In the genomic region with DNA sequence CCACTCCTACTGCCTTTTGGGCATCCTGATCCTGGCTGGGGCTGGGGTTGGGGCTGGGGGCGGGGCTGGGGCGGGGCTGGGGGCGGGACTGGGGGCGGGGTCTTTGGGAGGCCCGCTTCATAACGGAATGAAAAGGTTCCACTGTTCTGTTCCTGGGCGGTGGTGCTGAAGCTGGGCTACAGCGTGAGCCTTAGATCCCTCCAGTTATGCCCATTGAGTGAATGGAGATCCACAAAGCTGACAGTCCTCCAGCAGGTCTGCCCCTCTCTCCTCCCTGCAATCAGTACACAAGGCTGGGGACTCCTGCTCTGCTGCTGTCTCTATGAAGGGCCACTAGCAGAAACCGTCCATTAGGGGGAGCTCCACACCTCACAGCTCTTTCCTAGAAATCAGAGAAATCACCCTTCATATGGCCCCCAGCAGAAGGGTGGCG, we compare ENCODE assay signal across 8 mouse cellular contexts.
DNase-seq lines count a peak whose midpoint lies in the region; ATAC-seq and TF ChIP-seq lines count a peak whose summit lies in the region.

No protein-coding gene starts in this region.

- H3K27ac ChIP-seq in embryonic facial prominence, embryonic 11.5 days (replicated peaks; ENCODE audit: low read depth, low read length): no peak overlapping the region
- no peak overlapping the region for H3K27ac ChIP-seq in hindbrain, embryonic 11.5 days (ENCODE audit: low read depth, low read length)
- no peak overlapping the region for H3K27ac ChIP-seq in left cerebral cortex, adult 2 months
- H3K27ac ChIP-seq in testis, adult 2 months (ENCODE audit: control insufficient read depth, insufficient read depth, low read depth, low read length): no peak overlapping the region

- no peaks in the 10 kb centered on the region for H3K9me3 ChIP-seq in E14TG2a.4 (ENCODE audit: low read length)
- H3K9me3 ChIP-seq in embryonic facial prominence, embryonic 11.5 days (replicated peaks; ENCODE audit: control insufficient read depth, low read length): no peaks in the 10 kb centered on the region
- no peaks in the 10 kb centered on the region for H3K9me3 ChIP-seq in hindbrain, embryonic 11.5 days (ENCODE audit: control insufficient read depth, low read length)

- no peaks in the 10 kb centered on the region for H3K27me3 ChIP-seq in E14TG2a.4 (ENCODE audit: insufficient read depth, low read length)
- H3K27me3 ChIP-seq in embryonic facial prominence, embryonic 11.5 days (ENCODE audit: control insufficient read depth, insufficient read depth, low read length): no peaks in the 10 kb centered on the region
- H3K27me3 ChIP-seq in hindbrain, embryonic 11.5 days (ENCODE audit: control insufficient read depth, insufficient read depth, low read length): no peaks in the 10 kb centered on the region
- H3K27me3 ChIP-seq in testis, adult 2 months (ENCODE audit: control insufficient read depth, insufficient read depth, low read length): no peaks in the 10 kb centered on the region

- 4% methylated on average over 10 of the region's 10 CpGs for WGBS in embryonic facial prominence, embryonic 11.5 days
- WGBS in hindbrain, embryonic 11.5 days: 3% methylated on average over 10 of the region's 10 CpGs

- intact Hi-C loops in left cerebral cortex, adult 2 months (cut with DNase I): loop anchor here (5.0 kb wide), 1 partner anchor 378 kb away; no protein-coding TSS in a partner anchor

- peak overlapping the region; percentile 21 for H3K4me2 ChIP-seq in embryonic facial prominence, embryonic 11.5 days (ENCODE audit: low read depth, low read length)
- H3K4me2 ChIP-seq in hindbrain, embryonic 11.5 days (replicated peaks; ENCODE audit: low read depth, low read length): no peak overlapping the region; the same call in 1 of the 2 replicates

- peak; percentile 92 for DNase-seq in R1 (ENCODE audit: low read depth, low spot score)
- DNase-seq in embryonic facial prominence, embryonic 11.5 days (ENCODE audit: low spot score): peak; percentile 72
- DNase-seq in hindbrain, embryonic 11.5 days (ENCODE audit: low spot score): peak; percentile 77
- peak; percentile 28 to 35 for DNase-seq in left cerebral cortex, adult 2 months (ENCODE audit: extremely low spot score in 1 of 2, low spot score in 2 of 2)
- DNase-seq in lung, postnatal 4 days: peak; percentile 23 to 40

- H3K4me1 ChIP-seq in E14TG2a.4 (replicated peaks; ENCODE audit: low read depth, low read length): peaks cover 4% of the 10 kb centered on the region
- H3K4me1 ChIP-seq in embryonic facial prominence, embryonic 11.5 days (ENCODE audit: control insufficient read depth, insufficient read depth, low read length): no peaks in the 10 kb centered on the region
- no peaks in the 10 kb centered on the region for H3K4me1 ChIP-seq in hindbrain, embryonic 11.5 days (replicated peaks; ENCODE audit: control insufficient read depth, insufficient read depth, low read length)
- peaks cover 9% of the 10 kb centered on the region for H3K4me1 ChIP-seq in testis, adult 2 months (ENCODE audit: control insufficient read depth, insufficient read depth, low read length)

- H3K4me3 ChIP-seq in E14TG2a.4 (replicated peaks; ENCODE audit: low read length): peak overlapping the region; percentile 70
- no peak overlapping the region for H3K4me3 ChIP-seq in embryonic facial prominence, embryonic 11.5 days (ENCODE audit: low read depth, low read length)
- no peak overlapping the region for H3K4me3 ChIP-seq in hindbrain, embryonic 11.5 days (ENCODE audit: low read depth, low read length)
- H3K4me3 ChIP-seq in left cerebral cortex, adult 2 months: no peak overlapping the region
- H3K4me3 ChIP-seq in testis, adult 2 months (ENCODE audit: control insufficient read depth, low read depth, low read length): peak overlapping the region; percentile 30

- TF ChIP-seq POLR2A in testis, adult 2 months (IDR thresholded peaks at IDR 0.05; ENCODE audit: control insufficient read depth, low read depth, low read length): no peak

- H3K36me3 ChIP-seq in E14TG2a.4 (ENCODE audit: insufficient read depth, low read length): no peaks in the 10 kb centered on the region
- no peaks in the 10 kb centered on the region for H3K36me3 ChIP-seq in embryonic facial prominence, embryonic 11.5 days (replicated peaks; ENCODE audit: control insufficient read depth, insufficient read depth, low read depth, low read length)
- no peaks in the 10 kb centered on the region for H3K36me3 ChIP-seq in hindbrain, embryonic 11.5 days (ENCODE audit: control insufficient read depth, insufficient read depth, low read length)
- no peaks in the 10 kb centered on the region for H3K36me3 ChIP-seq in testis, adult 2 months (ENCODE audit: control insufficient read depth, insufficient read depth, low read length)

- H3K9ac ChIP-seq in embryonic facial prominence, embryonic 11.5 days (replicated peaks; ENCODE audit: low read length): no peak overlapping the region
- H3K9ac ChIP-seq in hindbrain, embryonic 11.5 days (ENCODE audit: low read depth, low read length): no peak overlapping the region

- ATAC-seq in embryonic facial prominence, embryonic 11.5 days (replicated peaks; ENCODE audit: insufficient number of reproducible peaks, low FRiP score, low TSS enrichment, low read depth): 0 out of 2 replicates have a peak, but pooled peaks have one; percentile 44
- ATAC-seq in hindbrain, embryonic 11.5 days (ENCODE audit: low FRiP score): peak; percentile 82
- no peak for ATAC-seq in megakaryocyte, adult 5-6 weeks (ENCODE audit: poor library complexity, severe bottlenecking)

- peak; percentile 91 for TF ChIP-seq CTCF in E14TG2a.4 (conservative IDR thresholded peaks at IDR 0.05; ENCODE audit: low read length)
- TF ChIP-seq CTCF in left cerebral cortex, adult 2 months (IDR thresholded peaks at IDR 0.05): peak; percentile 68
- TF ChIP-seq CTCF in testis, adult 2 months (IDR thresholded peaks at IDR 0.05; ENCODE audit: control insufficient read depth, insufficient read depth, insufficient replicate concordance, low read depth, low read length): peak; percentile 66; the same call in 1 of the 2 replicates

Comparison
In these comparisons a context has a peak if more than half of its experiments do, and no peak if none do; other contexts are left out.
1. H3K4me3 ChIP-seq: peak in E14TG2a.4 (single experiment) and testis, adult 2 months (single experiment); none in embryonic facial prominence, embryonic 11.5 days (single experiment), hindbrain, embryonic 11.5 days (single experiment) and left cerebral cortex, adult 2 months (single experiment).
2. DNase-seq: peak in every context shown above with its lines; median percentile 92 in R1; 77 in hindbrain, embryonic 11.5 days; 72 in embryonic facial prominence, embryonic 11.5 days; 32 in left cerebral cortex, adult 2 months; 32 in lung, postnatal 4 days.
3. Peak in every context shown above with its lines, with median percentiles within 50 percentile points of each other: CTCF ChIP-seq.